Mouse (Mus musculus) spleen, postnatal 4 days (tissue): ENCODE measurements around the gene Dixdc1.
"Not testable (repeated sequence)": the region's sequence is repeated elsewhere in the genome, so short reads cannot be mapped to it uniquely, and the experiment has no call there.

Experiments
- DNase-seq, 2 experiments: peaks; one replicate each; pipeline ENCODE4 v3.0.0; 2022; ENCODE audit warnings: low spot score in 2 of 2

The Dixdc1 gene

DNA sequence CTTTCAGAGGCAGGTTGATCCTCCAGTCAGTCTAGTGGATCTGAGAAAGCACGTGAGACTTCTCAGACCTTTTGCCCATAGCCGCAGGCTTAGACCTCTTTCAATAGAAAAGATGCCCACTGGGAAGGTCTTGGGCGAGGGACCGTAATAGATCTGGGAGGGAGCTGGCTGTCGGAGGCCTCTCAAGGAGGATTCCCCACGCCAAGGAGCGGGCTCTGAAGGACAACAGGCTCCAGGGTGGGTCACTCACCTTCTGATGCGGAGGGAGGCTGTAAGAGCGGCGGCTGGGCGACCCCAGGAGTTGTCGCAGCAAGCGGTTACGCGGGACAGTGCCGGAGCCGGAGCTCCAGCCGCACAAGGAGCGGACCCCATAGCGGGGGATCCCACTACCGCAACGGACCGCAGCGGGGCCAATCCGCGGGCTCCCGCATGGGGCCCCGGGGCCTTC lies 80.4 kb downstream of the Dixdc1 start:
- DNase-seq: peak in 1 of 2 experiments; percentile 27

DNA sequence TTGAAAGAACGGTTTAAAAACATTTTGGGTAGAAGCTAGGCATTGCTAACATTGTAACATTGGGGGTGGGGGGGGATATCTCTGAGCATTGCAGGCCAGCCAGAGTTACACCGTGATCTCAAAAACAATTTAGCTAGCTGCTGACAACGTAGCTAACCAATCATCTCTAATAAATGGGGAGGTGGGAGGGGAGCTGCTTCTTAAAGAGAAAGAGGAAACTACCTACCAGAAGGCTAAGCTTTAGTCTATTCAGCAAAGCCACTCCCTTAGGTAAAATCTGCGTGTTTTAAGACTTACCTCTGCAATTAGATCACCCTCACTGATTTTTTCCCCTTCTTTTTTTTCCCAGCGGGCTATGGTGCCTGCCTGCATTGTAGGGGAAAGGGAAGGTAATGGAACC lies 80.9 kb downstream of the Dixdc1 start:
- DNase-seq: no peak

DNA sequence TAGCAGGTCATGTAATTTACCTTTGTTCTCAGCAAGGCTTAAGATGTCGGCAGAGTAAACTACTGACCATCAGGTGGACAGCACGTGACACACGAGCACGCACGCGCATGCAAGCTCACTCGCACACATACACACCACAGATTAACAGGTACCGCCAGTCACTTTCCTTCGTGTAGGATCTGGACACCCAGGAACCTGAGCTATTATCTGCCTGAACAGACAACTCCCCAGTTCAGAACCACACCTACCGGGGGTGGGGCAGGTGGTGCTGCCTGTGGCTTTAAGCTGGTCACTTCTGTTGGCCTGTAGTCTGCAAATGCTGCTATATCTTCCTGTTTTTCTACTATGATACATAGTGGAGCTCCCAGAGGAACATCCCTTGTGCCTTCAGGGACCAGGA lies 88.8 kb downstream of the Dixdc1 start:
- DNase-seq: peak in 1 of 2 experiments; percentile 30

DNA sequence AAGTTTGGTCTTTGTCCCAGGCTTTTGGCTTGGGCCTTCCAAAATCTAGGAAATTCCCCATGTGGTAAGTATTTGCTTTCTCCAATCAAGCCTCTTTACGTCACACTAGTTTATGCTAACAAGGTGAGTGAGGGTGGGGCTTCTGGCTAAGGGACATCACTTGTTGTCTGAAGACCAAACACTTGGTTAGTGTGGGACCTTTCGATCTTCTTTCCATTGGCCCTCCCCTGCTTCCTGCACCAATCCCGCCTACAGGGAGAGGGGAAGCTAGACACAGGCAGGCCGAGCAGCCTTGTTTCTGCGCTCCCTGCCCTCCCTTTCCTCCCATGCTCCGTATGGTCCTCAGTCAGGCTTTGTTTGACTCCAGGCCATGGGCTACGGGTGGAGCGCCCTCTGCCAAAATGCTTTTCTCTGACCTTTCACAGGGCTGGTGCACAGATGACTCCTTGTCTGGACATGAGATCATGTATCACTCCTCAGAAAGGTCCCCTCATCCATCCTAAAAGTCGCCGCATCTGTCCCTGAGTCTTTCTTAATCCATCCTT lies 92.4 kb downstream of the Dixdc1 start:
- no peak for DNase-seq

DNA sequence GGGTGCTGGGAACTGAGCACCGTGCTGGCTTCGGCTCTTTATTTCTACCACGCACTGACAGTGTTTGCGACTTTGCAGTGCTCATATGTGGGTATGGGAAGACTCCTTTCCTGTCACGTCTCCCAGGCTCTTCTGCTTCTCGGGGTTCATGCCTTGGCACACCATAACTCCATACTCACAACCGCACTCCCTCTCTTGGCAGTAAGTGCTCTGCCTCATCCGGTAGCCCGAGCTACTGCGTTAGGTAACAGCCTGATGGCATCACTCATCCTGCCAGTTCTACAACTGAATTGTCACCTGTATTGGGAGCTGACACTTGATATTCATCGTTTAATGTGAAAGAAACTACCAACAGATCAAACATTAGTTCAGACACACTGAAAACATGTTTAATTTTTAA lies 105.0 kb downstream of the Dixdc1 start:
- DNase-seq: no peak

DNA sequence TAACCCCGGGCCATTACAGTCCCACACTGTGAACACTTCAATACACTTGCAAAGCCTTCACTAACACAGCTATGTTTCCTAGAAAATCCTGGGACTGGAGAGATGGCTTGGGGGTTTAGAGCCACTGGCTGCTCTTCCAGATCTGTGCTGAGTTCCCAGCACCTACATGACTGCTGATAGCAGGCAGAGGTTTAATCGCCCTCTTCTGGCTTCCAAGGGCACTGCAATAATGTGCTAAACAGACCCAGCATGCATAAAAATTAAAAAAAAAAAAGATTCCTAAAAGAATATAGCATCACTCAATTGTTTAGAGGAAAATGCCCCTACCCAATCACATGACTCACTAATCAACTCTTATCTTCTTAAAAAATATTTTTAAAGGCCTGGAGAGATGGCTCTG lies 106.3 kb downstream of the Dixdc1 start:
- no peak for DNase-seq

DNA sequence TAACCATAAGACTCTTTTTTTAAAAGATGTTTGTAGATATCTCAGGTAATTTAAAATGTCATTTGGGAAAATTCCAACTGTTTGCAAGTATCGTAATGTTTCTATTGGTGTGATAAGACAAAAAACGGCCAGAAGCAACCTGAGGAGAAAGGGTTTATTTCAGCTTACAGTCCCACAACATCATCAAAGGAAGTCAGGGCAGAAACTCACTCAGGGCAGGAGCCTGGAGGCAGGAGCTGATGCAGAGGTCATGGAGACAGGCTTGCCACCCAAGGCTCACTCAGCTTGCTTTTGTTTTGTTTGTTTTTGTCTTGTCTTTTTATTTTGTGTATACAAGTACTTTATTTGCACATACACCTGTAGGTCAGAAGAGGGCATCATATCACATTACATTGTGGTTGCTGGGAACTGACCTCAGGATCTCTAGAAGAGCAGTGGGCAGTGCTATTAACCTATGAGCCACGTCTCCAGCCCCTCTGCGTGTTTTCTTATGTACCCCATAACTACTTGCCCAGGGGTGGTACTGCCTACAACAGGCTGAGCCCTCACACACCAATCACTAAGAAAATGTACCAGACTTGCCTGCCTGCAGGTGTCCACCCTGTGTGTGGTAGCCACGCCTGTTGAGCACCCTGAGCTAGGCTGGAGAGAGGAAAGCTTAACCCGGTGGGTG lies 107.2 kb downstream of the Dixdc1 start:
- DNase-seq: no peak

DNA sequence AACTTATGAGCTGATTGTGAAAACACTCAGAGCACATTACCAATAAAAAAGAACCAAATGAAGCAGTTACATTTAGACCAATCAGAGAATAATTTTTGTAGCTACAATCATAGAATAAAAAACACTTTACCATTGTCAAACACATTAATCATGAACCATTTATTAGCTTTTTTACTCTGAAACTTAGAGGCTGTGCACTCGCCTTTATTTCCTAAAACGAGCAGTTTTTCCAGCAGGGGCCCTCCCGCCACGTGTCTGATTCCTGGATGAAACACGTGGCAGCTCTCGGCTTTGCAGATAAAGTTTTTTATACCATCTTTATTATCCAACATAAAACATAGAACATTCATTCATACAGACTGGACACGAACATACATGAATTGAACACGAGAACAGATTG lies 108.4 kb downstream of the Dixdc1 start:
- not testable (repeated sequence) for DNase-seq

DNA sequence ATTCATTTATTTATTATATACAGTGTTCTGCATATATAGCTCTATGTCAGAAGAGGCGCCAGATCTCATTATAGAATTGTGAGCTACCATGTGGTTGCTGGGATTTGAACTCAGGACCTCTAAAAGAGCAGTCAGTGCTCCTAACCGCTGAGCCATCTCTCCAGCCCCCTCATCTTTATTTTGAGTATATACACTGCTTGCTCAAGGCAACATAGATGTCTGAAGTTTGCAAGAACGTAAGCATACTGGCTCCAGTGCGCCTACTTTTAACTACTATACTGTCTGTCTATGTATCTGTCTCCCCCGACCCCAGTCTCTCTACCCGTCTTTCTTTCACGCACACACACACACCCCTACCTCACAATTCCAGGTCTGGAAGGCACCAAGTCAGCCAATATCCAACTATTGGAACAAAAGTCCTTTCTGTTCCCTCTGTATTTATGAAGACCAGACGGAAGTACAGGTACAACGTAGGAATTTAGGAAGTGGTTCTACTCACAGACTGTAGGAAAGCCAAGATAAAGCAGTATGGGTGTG lies 121.5 kb downstream of the Dixdc1 start:
- DNase-seq: no peak

DNA sequence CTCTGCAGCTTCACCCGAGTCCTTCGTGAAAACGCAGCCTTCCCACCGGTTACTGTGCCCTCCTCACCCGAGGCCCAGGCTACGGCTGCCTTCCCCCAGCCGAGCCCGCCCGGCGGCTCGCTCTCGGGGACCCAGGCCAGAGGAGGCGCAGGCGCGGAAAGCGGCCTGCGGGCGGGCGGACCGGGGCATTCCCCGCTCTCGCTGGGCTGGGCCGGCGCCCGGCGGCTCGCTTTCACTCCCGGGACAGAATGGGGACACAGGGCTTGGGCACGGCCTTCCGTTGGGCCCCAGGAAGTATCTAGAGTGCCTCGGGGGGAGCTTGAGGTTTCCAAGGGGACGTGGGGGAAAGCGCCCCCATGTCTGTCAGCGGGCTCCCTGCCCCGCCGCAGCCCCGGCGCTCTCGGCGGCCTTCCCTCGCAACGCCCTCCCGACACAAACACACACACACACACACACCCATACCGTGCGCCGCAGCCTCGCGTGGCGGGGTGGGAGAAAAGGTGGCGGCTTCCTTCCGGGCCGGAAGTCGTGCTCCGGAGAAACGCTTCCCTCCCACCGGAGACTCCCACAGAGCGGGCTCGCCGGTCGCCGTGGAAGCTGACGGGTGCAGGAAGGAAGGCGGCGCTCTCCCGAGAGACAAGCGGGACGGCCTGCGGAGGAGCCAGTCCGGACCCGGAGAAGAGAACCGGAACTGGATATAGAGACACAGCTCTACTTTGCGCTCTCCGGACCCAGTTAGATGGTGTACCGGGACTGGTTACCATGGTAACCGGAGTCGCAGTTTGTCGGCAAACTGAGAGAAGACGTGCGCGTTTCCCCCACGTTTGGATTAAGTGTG lies 122.3 kb downstream of the Dixdc1 start, which contains the start of the genes Pih1d2 and Nkapd1:
Pih1d2 (plus strand) TSS at position 556 of the 838 bp plus-strand sequence.
Nkapd1 (minus strand) TSS at position 699 of the 838 bp plus-strand sequence.
- DNase-seq: peak; percentile 89 to 91

DNA sequence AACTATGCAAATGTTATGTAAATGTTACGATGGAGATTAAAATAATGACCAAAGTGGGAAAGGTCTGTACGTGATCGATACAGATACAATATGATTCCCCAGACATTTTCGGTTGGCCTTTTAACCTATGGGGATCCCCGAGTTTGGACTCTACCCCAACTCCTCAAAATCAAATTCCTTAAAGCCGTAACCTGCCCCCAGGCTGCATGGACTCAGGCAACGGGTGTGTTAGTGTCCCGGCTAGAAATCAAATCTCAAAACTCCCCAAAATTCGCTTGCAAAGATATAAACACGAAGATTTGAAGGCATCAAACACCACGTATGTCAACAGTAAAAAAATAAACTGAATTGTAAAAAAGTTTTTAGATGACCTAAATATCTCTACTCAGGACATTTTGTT lies 123.2 kb downstream of the Dixdc1 start:
- DNase-seq: no peak
